Mouse (Mus musculus) neural tube, embryonic 13.5 days (tissue): ENCODE data around the gene Pcbd2. TPM values are rescaled to one million over a fixed set of nuclear protein-coding genes. Genes with fewer than 3 reads are reported as not detected.

ENCODE experiments used
- ATAC-seq: fragments of 200-750 bp; cut with Nextera tagmentation; 2 replicates; pipeline ENCODE4 v1.8.0; 2017; ENCODE audit warnings: low read depth, mild to moderate bottlenecking, moderate TSS enrichment, moderate library complexity
- H3K27ac ChIP-seq: fragments of 300-500 bp; sonication (generic); replicated peaks from 2 replicates; pipeline ENCODE4 v1.5.1; 2015; ENCODE audit warnings: moderate library complexity, mild to moderate bottlenecking, inconsistent platforms
- H3K27me3 ChIP-seq: fragments of 300-500 bp; sonication (generic); 2 replicates; pipeline ENCODE4 v1.6.1; 2015; ENCODE audit warnings: mild to moderate bottlenecking, inconsistent platforms
- H3K36me3 ChIP-seq: fragments of 300-500 bp; sonication (generic); 2 replicates; pipeline ENCODE4 v1.6.1; 2015; ENCODE audit warnings: mild to moderate bottlenecking, inconsistent platforms
- H3K4me1 ChIP-seq: fragments of 300-500 bp; sonication (generic); replicated peaks from 2 replicates; pipeline ENCODE4 v1.6.1; 2015; ENCODE audit warnings: inconsistent platforms
- H3K4me2 ChIP-seq: fragments of 300-500 bp; sonication (generic); 2 replicates; pipeline ENCODE4 v1.6.1; 2015; ENCODE audit warnings: inconsistent platforms, mild to moderate bottlenecking, moderate library complexity
- H3K4me3 ChIP-seq: fragments of 300-500 bp; sonication (generic); 2 replicates; pipeline ENCODE4 v1.5.1; 2015; ENCODE audit warnings: mild to moderate bottlenecking, inconsistent platforms
- H3K9ac ChIP-seq: fragments of 300-500 bp; sonication (generic); 2 replicates; pipeline ENCODE4 v1.6.1; 2015; ENCODE audit warnings: moderate library complexity, mild to moderate bottlenecking, inconsistent platforms
- H3K9me3 ChIP-seq: fragments of 300-500 bp; sonication (generic); 2 replicates; pipeline ENCODE4 v1.6.1; 2016; ENCODE audit warnings: inconsistent platforms
- WGBS: fragments of 180-500 bp; shearing (Covaris S2); methylation state at CpG from one replicate; pipeline ENCODE4 v1.1.7; 2015; 5-methylcytosine and 5-hydroxymethylcytosine counted together
- polyA plus RNA-seq: library from polyadenylated mRNA; unstranded; fragments of >200 nt; fragmentation: Nextera tagmentation; extraction: Ambion mirVana; gene quantifications from 2 replicates; pipeline ENCODE4 v1.2.1, GENCODE M21; 2015

Gene Pcbd2
- polyA plus RNA-seq, 1 experiment from 2014 or later = 26.2 TPM

GRCm38 (mm10) chr13:55754380-55754779, 27.2 kb downstream of the Pcbd2 start:
- peaks cover 15% of the 10 kb centered on the region for H3K4me1 ChIP-seq
- no peaks in the 10 kb centered on the region for H3K9me3 ChIP-seq
- WGBS = 86% methylated on average over 13 of the region's 13 CpGs
- H3K9ac ChIP-seq = no peak overlapping the region
- no peak overlapping the region for H3K27ac ChIP-seq
- H3K36me3 ChIP-seq = no peaks in the 10 kb centered on the region
- H3K4me2 ChIP-seq = no peak overlapping the region
- no peaks in the 10 kb centered on the region for H3K27me3 ChIP-seq
- ATAC-seq = no peak
- H3K4me3 ChIP-seq = no peak overlapping the region

GRCm38 (mm10) chr13:55756789-55757188, 29.6 kb downstream of the Pcbd2 start:
- peaks cover 16% of the 10 kb centered on the region for H3K4me1 ChIP-seq
- H3K9ac ChIP-seq = 0 out of 2 replicates have a peak overlapping the region, but pooled peaks have one; percentile 8
- no peak overlapping the region for H3K27ac ChIP-seq
- no peaks in the 10 kb centered on the region for H3K27me3 ChIP-seq
- no peak for ATAC-seq
- no peaks in the 10 kb centered on the region for H3K36me3 ChIP-seq
- H3K9me3 ChIP-seq = no peaks in the 10 kb centered on the region
- H3K4me2 ChIP-seq = peak overlapping the region; percentile 20
- no peak overlapping the region for H3K4me3 ChIP-seq
- WGBS = 34% methylated on average over 8 of the region's 8 CpGs

GRCm38 (mm10) chr13:55757645-55758044, 30.5 kb downstream of the Pcbd2 start:
- no peaks in the 10 kb centered on the region for H3K27me3 ChIP-seq
- no peaks in the 10 kb centered on the region for H3K9me3 ChIP-seq
- no peak for ATAC-seq
- no peak overlapping the region for H3K4me2 ChIP-seq
- 87% methylated on average over 6 of the region's 6 CpGs for WGBS
- H3K4me3 ChIP-seq = no peak overlapping the region
- H3K4me1 ChIP-seq = peaks cover 16% of the 10 kb centered on the region
- no peaks in the 10 kb centered on the region for H3K36me3 ChIP-seq
- H3K27ac ChIP-seq = no peak overlapping the region
- no peak overlapping the region for H3K9ac ChIP-seq

DNA sequence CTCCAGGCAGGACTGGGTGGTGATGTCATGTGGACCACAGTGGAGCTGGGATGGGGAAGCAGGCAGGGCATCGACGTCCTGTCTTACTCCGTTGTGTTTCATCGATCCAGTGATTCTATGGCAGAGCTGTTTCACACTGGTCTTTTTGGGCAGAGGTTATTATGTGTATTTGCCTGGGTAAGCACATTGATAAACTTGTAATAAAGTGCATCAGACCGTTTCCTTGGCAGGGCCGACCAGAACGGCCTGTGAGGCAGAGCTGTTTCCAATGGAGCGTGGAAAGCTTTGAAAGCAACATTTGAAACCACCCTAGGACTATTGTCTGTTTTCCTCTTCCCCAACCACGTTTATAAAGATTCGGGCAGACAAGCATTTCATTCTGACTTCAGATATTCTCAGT, 33.4 kb downstream of the Pcbd2 start:
- no peak overlapping the region for H3K4me2 ChIP-seq
- no peak overlapping the region for H3K27ac ChIP-seq
- H3K9ac ChIP-seq = no peak overlapping the region
- H3K4me1 ChIP-seq = peaks cover 16% of the 10 kb centered on the region
- no peaks in the 10 kb centered on the region for H3K9me3 ChIP-seq
- H3K4me3 ChIP-seq = no peak overlapping the region
- no peaks in the 10 kb centered on the region for H3K36me3 ChIP-seq
- 45% methylated on average over 10 of the region's 10 CpGs for WGBS
- ATAC-seq = no peak
- no peaks in the 10 kb centered on the region for H3K27me3 ChIP-seq

GRCm38 (mm10) chr13:55761486-55761885, 34.3 kb downstream of the Pcbd2 start:
- no peaks in the 10 kb centered on the region for H3K36me3 ChIP-seq
- no peaks in the 10 kb centered on the region for H3K27me3 ChIP-seq
- H3K27ac ChIP-seq = no peak overlapping the region
- H3K4me3 ChIP-seq = no peak overlapping the region
- H3K9me3 ChIP-seq = no peaks in the 10 kb centered on the region
- H3K9ac ChIP-seq = no peak overlapping the region
- WGBS = 82% methylated on average over 10 of the region's 10 CpGs
- ATAC-seq = no peak
- H3K4me2 ChIP-seq = no peak overlapping the region
- peaks cover 14% of the 10 kb centered on the region for H3K4me1 ChIP-seq

- no peaks in the 10 kb centered on the region for H3K27me3 ChIP-seq
- WGBS = 90% methylated on average over 7 of the region's 7 CpGs
- H3K9ac ChIP-seq = no peak overlapping the region
- ATAC-seq = no peak
- H3K4me1 ChIP-seq = no peaks in the 10 kb centered on the region
- H3K9me3 ChIP-seq = no peaks in the 10 kb centered on the region
- H3K36me3 ChIP-seq = no peaks in the 10 kb centered on the region
- H3K4me3 ChIP-seq = no peak overlapping the region
- H3K27ac ChIP-seq = no peak overlapping the region
- no peak overlapping the region for H3K4me2 ChIP-seq
Observed at GRCm38 (mm10) chr13:55774352-55774751, 47.2 kb downstream of the Pcbd2 start.

- no peak overlapping the region for H3K9ac ChIP-seq
- no peaks in the 10 kb centered on the region for H3K27me3 ChIP-seq
- no peak for ATAC-seq
- H3K4me1 ChIP-seq = no peaks in the 10 kb centered on the region
- H3K9me3 ChIP-seq = no peaks in the 10 kb centered on the region
- no peaks in the 10 kb centered on the region for H3K36me3 ChIP-seq
- WGBS = 49% methylated on average over 11 of the region's 11 CpGs
- H3K4me3 ChIP-seq = no peak overlapping the region
- no peak overlapping the region for H3K4me2 ChIP-seq
- no peak overlapping the region for H3K27ac ChIP-seq
Observed at GRCm38 (mm10) chr13:55775056-55775455, 47.9 kb downstream of the Pcbd2 start.

GRCm38 (mm10) chr13:55784268-55784667, 57.1 kb downstream of the Pcbd2 start, which contains the start of gene Catsper3:
Gene Catsper3, plus strand, starts transcription at chr13:55784568.
- no peak for ATAC-seq
- no peaks in the 10 kb centered on the region for H3K36me3 ChIP-seq
- H3K4me3 ChIP-seq = no peak within 1 kb of the TSS
- H3K9ac ChIP-seq = no peak within 1 kb of the TSS
- H3K4me1 ChIP-seq = no peaks in the 10 kb centered on the region
- H3K9me3 ChIP-seq = no peaks in the 10 kb centered on the region
- no peak within 1 kb of the TSS for H3K27ac ChIP-seq
- 88% methylated on average over 3 of the region's 3 CpGs for WGBS
- H3K4me2 ChIP-seq = no peak within 1 kb of the TSS
- H3K27me3 ChIP-seq = no peaks in the 10 kb centered on the region

GRCm38 (mm10) chr13:55786120-55786519, 59.0 kb downstream of the Pcbd2 start:
- H3K9me3 ChIP-seq = no peaks in the 10 kb centered on the region
- WGBS = 82% methylated on average over 11 of the region's 11 CpGs
- no peak overlapping the region for H3K9ac ChIP-seq
- no peak overlapping the region for H3K4me3 ChIP-seq
- H3K27me3 ChIP-seq = no peaks in the 10 kb centered on the region
- no peak overlapping the region for H3K4me2 ChIP-seq
- H3K4me1 ChIP-seq = no peaks in the 10 kb centered on the region
- ATAC-seq = no peak
- no peak overlapping the region for H3K27ac ChIP-seq
- no peaks in the 10 kb centered on the region for H3K36me3 ChIP-seq

DNA sequence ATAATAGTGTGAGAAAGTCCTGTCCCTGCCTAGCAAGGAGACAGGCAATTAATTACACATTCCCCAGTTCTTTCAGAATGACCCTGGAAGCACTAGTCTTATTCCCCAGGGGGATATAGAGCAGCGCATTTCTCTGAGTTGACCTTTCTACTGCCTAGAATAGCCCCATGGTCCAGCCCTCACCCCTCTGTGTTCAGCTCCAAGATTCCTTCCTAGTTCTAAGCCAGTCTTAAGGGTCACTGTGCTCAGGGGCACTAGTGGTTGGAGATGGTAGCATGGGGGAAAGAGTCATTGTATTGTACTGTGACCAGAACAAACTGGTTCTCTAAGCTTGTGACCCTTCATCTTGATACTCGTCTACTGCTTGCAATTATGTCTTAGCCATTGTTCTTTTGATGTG, 74.1 kb downstream of the Pcbd2 start:
- H3K9ac ChIP-seq = no peak overlapping the region
- no peaks in the 10 kb centered on the region for H3K4me1 ChIP-seq
- no peaks in the 10 kb centered on the region for H3K27me3 ChIP-seq
- no peaks in the 10 kb centered on the region for H3K36me3 ChIP-seq
- H3K9me3 ChIP-seq = no peaks in the 10 kb centered on the region
- no peak for ATAC-seq
- WGBS = 63% methylated on average over 2 of the region's 2 CpGs
- no peak overlapping the region for H3K4me2 ChIP-seq
- H3K27ac ChIP-seq = no peak overlapping the region
- no peak overlapping the region for H3K4me3 ChIP-seq

- Histone ChIP-seq H3K4me3 (no peak overlapping the region), H3K4me1 (no peaks in the 10 kb centered on the region), H3K27me3 (no peaks in the 10 kb centered on the region), H3K36me3 (no peaks in the 10 kb centered on the region), H3K9me3 (no peaks in the 10 kb centered on the region), H3K4me2 (no peak overlapping the region), H3K27ac (no peak overlapping the region), H3K9ac (no peak overlapping the region)
- 94% methylated on average over 1 of the region's 1 CpGs for WGBS
- ATAC-seq = no peak
Observed at GRCm38 (mm10) chr13:55803973-55804372, 76.8 kb downstream of the Pcbd2 start.

GRCm38 (mm10) chr13:55809041-55809623, 82.0 kb downstream of the Pcbd2 start:
- Histone ChIP-seq H3K9ac (no peak overlapping the region), H3K36me3 (no peaks in the 10 kb centered on the region), H3K4me1 (no peaks in the 10 kb centered on the region), H3K4me3 (no peak overlapping the region), H3K4me2 (no peak overlapping the region), H3K9me3 (no peaks in the 10 kb centered on the region), H3K27ac (no peak overlapping the region), H3K27me3 (no peaks in the 10 kb centered on the region)
- no peak for ATAC-seq
- WGBS = 79% methylated on average over 7 of the region's 7 CpGs

GRCm38 (mm10) chr13:55809707-55810106, 82.5 kb downstream of the Pcbd2 start:
- no peaks in the 10 kb centered on the region for H3K36me3 ChIP-seq
- 92% methylated on average over 10 of the region's 10 CpGs for WGBS
- ATAC-seq = no peak
- H3K27me3 ChIP-seq = no peaks in the 10 kb centered on the region
- H3K4me3 ChIP-seq = no peak overlapping the region
- no peaks in the 10 kb centered on the region for H3K4me1 ChIP-seq
- H3K9me3 ChIP-seq = no peaks in the 10 kb centered on the region
- H3K27ac ChIP-seq = no peak overlapping the region
- H3K4me2 ChIP-seq = no peak overlapping the region
- H3K9ac ChIP-seq = no peak overlapping the region
